Mouse (Mus musculus): ENCODE data around the gene Jarid2.

Jarid2 gene

GRCm38 (mm10) chr13:44960542-44961291, 231.4 kb downstream of the Jarid2 start:
- no peak for DNase-seq (ENCODE audit: low read depth)

Measured in naive thymus-derived CD4-positive, alpha-beta T cell, adult 2 months (primary cell).